Mouse (Mus musculus): ENCODE results near the gene Tssk2.

DNA sequence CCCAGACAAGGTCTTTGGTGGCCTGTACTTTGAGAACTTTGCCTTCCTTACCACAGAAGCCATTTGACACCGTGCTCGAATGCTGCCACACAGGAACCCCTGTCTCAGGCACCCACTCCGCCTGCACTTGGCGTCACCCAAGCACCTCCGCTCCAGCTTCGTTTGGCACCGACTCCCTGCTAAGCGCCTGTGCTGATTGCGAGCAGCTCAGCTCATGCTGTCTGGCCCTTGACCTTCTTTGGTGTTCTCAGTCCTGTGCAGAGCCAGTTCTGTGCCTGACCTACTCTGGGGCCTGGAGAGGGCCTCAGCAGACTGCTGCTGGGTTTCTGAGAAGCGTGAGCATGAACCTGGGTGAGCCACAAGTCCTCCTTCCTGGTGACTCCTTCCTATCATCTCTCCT, 38.3 kb downstream of the Tssk2 start:
- TF ChIP-seq POLR2A (IDR thresholded peaks at IDR 0.05; ENCODE audit: low read depth, low read length) (no peak), CTCF (conservative IDR thresholded peaks at IDR 0.05; ENCODE audit: insufficient read depth, insufficient read length, low read depth, low read length) (no peak)

Measured in kidney, adult 2 months (tissue).